Mouse (Mus musculus) spleen, adult 10 weeks (tissue): ENCODE data around the gene Olfml2b. TPM values are rescaled to one million over a fixed set of nuclear protein-coding genes. Genes with fewer than 3 reads are reported as not detected.

Experiments
- polyA plus RNA-seq: library from polyadenylated mRNA; stranded (reverse); fragments of 350-450 nt; fragmentation: Illumina TruSeq; extraction: RNeasy Lipid Tissue Mini Kit (QIAGEN cat#74804); gene quantifications from one replicate; pipeline ENCODE4 v1.2.3, GENCODE M21; 2015; ENCODE audit warnings: low replicate concordance; ENCODE audit not compliant: insufficient read depth

Olfml2b gene
- polyA plus RNA-seq, result 2.8 TPM

GRCm38 (mm10) chr1:170644255-170645205 is at the start of gene Olfml2b:
TSS of gene Olfml2b (plus strand) at chr1:170644532.

Other genes starting within 250 kb of the Olfml2b start
- gene Nos1ap, start 54.7 kb upstream of the Olfml2b start, polyA plus RNA-seq, result 5.4 TPM
- gene Atf6, start 223.2 kb downstream of the Olfml2b start, polyA plus RNA-seq, result 34.6 TPM
- gene Gm26620, start 240.5 kb downstream of the Olfml2b start, polyA plus RNA-seq, result 0.33 TPM
- gene Dusp12, start 241.0 kb downstream of the Olfml2b start, polyA plus RNA-seq, result 33.1 TPM